Mouse (Mus musculus) v-Abl transformed pro-B cells (cell line): ENCODE measurements at regions not wholly inside any gene's neighbourhood (a gene's known extent, or its start where the extent isn't known, plus 50 kb on each side); places are given as distances from the start of the nearest gene placed in this dataset.

Experiments used
- in situ Hi-C, 2 experiments: fragments of 400-800 bp; cut with MboI; formaldehyde crosslinking; loops; one replicate each; pipeline ENCODE4 v1.15.1; 2025; ENCODE audit not compliant: unreplicated experiment in 2 of 2

DNA sequence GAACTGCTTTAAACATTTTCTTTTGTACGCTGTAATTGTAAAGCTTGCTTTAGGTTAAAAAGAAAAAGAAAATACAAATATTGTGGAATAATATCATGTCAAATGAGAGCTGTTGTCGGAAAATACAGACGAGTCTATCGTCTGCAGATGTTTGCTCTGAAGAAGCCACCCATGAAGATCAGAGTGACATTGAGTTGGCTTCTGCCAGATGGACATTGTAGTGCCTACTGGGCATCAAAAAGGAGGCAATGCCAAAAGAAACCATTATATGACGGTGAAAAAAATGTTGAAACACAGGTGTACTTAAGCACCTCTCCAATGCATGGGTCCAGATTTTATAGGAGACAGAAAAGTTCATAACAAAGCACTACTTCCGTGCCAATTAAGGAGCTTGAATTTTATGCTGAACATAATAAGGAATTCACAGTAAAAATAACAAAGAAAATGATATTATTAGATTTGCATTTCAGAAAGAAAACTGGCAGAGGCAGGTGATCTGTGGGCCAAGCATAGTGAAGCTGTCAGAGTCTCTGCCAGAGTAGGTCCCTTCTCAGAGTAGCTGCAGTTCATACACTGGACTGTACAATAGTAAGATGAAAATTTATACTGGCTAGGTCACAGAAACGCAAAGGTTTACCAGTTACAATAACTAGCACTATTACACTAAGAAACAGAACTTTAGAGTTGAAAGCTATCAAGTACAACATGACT, 718.9 kb downstream of the Dach1 start:
- in situ Hi-C loops: no loop called here

DNA sequence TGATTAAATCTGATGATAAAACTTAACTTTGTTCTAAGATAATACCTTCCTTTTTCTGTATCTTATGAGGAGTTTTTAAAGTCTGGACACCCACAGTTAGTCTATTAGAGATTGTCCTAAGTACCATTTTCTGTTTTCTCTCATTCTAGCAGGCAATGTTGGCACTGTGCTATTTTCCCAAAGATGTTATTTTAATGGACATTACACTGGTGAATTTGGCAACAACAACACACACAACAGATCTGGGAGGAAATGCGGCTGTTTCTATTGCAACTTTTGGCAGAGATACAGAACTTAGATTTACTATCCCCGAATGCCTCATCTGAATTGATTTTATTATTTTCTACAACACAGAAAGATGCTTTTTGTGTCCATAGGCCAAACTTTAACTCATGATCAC, 720.9 kb downstream of the Dach1 start:
- in situ Hi-C loops: no loop called here

DNA sequence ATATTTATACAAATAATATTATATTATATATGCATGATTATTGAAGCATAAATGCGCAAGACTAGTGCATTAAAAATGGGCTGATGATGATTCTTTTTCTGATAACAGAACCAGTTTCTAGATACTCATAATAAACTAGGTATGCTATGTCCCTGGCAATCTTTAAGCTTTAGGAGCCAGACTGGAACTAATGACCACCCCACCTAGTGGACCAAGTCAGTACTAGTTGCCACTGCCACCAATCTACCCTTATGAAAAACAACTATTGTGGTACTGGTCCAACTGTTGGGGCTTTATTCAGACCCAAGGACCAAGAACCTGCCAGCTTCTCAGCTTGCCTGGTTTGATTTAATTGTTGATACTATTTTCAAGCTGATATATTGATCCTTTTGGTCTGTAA, 722.8 kb downstream of the Dach1 start:
- in situ Hi-C loops: no loop called here

DNA sequence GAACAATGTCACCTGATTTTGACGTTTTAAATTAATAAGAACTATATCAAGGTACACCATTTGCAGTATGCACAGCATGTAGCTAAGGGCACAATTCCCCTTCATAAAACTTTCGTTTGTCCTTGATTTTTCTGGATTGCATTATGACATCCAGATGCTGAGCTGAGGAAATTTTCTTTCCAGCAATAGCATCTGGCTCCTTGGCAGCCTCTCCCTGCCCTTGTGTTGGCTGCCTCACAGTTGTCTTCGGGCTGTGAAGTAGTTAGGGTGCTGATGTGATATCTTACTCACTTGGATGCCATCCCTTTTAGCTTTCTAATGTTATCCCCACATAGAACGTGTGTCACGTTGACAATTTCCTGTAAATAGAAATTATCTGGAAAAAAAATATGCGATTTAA, 729.2 kb downstream of the Dach1 start:
- in situ Hi-C loops: no loop called here

DNA sequence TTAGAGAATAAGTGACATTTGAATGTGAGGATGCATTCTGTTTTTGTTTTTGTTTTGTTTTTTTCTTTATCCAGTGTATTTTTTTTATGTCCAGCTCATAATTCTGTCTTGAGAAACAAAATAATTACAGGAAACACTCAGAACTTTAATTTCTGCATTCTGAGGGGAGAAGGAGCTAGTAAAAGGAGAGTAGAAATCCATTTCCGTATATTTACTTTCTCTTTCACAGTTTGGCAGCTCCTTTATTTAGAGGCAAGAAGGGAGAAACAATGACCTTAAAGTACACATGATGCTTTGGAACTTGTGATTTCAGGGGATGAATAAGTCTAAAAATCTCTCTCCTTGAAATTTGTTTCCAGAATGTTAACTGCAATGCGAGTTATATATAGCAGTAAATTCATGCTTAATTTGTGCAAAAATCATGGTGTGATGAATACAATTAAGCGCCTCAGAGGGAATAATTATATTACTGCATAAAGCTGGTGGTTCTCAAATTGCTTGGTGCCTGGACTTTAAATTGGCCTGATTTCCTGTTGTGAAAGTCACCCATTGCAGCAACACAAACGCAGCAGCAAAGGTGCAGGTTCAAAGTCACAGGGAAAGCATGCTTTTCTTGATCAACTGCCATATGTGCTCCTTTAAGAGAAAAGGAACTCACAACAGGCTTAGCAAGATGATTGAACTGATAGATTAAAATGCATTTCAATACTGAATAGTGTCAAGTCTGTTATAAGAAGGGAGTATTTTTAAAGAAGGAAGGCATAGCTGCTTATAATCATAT, 733.9 kb downstream of the Dach1 start:
- in situ Hi-C loops: no loop called here

DNA sequence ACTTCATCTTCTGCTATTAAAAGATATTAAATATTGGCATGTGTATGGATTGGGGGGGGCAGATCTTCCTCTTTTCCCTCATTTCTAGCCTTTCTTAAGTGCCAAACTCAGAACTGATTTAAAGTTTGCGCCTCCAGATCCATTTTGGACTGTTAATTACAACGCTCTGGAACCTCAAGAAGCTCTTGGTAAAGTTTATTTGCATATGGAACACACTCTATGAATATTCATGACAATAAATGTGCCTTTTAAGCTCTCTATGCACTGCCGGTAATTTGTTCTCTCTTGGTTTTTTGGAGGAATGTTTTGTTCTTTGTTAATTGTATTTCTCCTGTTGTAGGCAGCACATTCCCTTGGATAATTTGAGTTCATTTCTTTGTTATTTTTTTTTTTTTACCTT, 738.3 kb downstream of the Dach1 start:
- in situ Hi-C loops: no loop called here

DNA sequence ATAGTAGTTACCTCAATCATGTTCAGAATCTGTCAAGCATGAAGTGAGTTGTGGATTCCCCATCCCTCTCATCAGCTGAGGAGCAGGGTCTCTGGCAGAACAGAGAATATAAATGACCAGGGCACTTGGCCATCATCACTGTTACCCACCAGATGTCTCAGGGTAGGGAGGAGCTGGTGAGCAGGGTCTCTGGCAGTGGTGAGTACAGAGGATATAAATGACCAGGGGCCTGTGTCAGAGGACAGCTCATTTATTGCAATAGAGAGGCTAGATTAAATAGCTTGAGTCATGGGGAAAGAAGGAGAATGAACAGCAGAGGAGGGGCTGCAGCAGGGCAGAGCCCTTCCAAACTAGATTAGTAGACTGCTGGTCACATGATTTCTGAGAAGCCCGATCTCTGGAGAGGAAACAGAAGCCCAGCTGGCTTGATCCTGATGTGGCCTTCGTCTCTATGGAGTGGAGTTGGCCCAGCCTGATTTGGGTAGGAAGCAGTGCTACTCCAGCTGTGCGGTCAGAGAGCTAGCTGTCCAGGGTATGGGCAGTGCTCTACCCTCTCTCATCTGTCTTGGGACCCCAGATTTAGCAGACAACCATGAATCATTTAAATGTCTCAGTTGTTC, 766.3 kb downstream of the Dach1 start:
- in situ Hi-C loops: no loop called here

DNA sequence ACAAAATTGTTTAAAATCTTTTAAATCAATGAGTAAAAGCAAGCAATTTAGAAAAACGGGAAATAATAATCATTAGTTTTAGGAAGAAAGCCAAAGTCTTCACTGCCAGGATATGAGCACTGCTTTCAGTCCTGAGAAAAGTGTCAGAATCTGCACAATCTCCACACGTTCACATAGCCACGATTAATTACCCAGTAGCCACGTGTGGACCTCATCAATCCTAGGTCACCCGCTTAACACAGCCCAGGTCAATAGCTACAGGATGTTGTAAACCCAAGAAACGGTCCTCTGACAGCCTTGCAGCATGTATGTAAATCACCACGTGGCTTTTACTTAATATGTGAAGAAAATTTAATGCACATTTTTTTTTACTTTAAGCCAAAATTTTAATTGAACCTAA, 773.2 kb downstream of the Dach1 start:
- in situ Hi-C loops: no loop called here

DNA sequence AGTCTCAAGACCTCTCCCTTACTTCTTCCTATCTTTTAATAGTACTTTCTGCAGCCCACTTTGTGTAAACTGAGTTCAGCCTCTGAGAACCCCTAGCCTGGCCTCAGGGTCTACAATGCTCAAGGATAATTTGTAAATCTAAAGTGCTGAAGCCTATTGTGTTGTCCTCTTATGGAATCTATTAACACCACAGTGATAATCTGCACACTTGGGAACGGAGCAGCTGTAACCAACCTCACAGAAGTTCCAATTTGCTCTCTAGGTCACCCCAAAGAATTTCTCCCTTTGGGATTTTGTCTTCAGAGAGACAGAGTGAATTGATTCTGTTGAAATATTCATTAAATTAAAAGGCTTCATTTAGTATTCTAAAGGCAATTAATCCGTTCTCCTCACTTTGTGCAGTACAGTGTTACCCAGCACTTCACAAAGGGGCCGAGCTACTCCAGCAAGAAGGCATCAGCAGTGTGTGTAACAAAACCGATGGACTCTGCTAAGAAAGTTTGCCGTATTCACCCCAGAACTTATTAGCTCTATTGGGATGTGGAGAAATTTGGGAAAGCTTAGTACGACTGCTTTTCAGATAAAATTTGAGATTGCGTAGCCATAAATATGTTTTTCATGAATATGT, 773.7 kb downstream of the Dach1 start:
- in situ Hi-C loops: no loop called here

DNA sequence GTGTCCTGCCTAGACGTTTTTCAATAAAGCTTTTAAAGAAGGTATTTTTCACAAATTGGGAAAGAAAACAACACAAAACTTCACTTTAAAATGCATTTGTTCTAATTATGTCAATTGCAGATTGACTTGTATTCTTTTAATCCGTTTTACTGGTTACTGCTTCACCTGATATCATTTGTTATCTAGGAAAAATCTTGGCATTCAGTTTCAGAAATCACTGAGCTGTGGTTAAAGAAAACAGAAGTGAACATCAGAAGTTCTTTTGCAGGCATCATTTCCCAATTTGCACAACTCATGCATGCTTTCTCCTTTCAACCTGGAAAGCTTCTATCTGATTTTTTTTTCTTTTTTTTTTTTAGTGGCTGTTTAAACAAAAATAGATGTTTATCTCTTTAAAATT, 780.6 kb downstream of the Dach1 start:
- in situ Hi-C loops: no loop called here

DNA sequence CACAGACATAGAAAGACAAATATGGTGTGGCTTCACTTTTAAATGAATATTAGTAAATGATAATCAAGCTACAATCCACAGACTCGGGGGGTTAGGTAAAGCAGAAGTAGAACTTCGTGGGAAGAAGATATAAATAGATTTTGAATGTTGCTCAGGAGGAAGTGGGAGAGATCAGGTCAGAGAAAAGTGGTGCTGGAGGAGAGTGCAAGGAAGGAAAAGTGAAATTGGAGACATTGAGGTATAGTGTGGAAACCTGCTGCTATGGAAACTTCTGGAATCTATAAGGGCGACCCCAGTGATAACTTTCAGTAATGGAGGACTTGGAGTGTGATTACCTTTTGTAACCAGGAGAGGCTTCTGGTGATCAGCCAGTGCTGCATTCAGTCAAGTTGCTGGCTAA, 789.4 kb downstream of the Dach1 start:
- in situ Hi-C loops: no loop called here

DNA sequence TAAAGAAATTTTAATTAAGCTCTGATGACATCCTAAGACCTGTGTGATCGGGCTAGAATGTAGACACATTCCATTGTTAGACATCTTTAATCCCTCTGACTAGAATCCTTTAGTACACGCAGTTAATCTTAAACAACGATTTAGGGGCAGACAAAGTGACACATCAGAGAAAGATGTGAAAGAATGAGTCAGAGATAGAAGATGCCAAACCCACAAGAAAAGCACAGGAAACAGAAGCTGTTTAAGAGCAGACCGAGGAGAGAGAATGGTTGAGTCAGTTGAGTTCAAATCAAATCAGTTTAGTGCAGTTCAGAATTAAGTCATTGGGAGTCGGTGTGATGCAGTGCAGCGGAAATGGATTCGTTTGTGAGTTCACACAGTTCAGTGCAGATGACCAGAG, 812.6 kb downstream of the Dach1 start:
- in situ Hi-C loops: no loop called here

DNA sequence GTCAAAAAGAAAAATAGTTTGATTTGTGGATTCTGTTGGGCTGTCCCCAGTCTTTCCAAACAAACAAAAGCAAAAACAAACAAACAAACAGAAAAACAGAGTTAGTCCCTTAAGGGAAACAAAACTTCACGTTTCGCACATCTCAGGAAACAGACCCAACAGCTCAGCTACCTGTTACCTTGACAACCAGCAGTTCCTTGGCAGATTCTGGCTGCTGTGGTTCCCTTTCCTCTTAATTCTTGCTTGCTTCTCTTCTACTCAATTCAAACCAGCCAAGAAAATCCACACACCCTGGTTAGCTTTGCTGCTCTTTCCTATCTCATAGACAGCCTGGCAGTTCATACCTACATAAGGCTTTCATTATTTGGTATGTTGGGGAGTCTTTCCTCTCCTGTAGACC, 821.6 kb downstream of the Dach1 start:
- in situ Hi-C loops: no loop called here

DNA sequence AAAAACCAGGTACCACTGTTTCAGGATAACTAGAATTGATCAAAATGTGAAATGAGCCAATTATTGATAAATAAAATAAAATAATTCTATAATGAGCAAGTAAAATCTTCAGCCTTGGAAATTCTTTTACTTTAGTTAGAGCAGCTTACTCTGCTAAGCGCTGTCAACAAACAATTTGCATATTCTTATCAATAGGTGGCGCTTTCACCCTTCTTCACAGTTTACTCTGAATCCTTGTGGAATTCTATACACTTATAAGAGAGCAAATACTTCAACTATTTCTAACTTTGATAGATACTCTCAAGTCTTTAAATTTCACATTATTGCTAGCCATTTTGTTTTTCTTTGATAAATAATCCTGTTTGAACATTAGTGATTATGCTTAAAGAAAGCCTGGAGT, 812.5 kb upstream of the Klhl1 start:
- in situ Hi-C loops: no loop called here

DNA sequence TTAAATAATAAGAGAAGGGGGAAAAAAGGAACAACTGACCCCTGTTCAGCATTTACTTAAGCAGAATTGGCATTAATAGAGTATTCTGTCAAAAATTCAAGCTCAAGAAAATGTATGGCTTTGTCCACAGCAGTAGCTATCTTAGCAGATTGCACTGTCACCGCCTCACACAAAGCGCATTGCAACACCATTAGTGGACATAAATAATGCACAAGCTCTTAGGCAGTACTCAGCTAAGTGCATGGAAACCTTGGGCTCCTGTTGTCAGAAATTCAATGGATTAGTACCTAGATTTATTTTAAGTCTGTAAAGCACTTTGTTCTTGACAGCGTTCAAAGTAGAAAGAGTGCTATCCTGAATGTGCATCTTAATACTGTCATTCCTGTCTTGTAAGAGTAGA, 811.1 kb upstream of the Klhl1 start:
- in situ Hi-C loops: no loop called here

DNA sequence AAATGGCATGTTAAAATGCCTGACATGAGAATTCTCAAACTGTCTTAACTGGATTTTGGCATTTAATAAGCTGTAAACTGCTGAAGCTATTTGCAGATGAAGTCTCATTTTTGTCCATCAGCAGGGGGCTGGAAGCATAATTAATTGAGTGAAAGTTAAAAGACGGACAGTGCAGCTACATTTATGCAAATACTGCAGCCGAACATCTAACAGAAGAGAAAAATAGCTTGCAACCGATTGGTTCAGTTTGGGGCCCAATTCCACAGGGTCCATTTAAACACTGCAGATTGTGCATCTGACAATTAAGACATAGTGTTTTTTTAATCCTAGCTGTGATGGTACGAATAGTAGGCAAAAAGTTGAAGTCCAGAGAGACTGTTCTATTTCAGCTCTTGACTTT, 774.2 kb upstream of the Klhl1 start:
- in situ Hi-C loops: no loop called here

DNA sequence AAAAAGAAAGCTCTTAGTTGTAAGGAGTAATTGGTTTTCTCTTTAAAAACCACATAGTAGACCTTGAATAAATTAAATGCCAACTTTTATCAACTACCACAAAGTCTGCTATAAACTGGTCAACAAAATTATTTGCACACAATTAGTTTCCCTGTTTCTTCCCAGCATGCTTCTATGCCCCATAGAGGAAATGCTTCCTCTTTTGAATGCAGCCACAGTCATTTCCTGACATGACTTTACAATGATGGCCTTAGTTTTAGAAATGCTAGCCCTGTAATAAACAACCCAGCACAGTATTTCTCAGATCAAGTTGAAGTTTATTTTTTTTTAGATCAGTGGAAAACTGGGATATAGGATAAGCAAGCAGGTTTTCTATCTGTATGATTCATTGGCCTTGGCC, 768.5 kb upstream of the Klhl1 start:
- in situ Hi-C loops: no loop called here

DNA sequence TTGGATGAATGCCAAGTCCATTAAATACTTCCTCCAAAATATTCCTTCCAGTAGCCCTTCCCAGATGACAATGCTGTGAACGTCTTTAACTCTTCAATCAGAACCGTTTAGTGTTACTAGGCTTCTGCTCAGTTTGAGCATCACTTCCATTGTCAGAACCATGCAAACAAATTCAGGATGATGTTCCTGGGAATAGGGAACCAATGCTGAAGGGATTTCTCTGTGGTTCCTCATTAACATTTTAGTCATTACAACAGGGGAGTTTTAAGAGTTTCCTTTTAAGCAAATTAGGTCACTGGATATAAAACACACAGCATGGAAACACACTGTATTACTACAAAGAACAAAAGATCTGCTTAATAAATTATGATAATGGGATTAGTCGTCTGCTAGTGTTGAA, 739.6 kb upstream of the Klhl1 start:
- in situ Hi-C loops: no loop called here
